Mouse (Mus musculus): ENCODE results near the gene Llgl1. TPM values are rescaled to one million over a fixed set of nuclear protein-coding genes. Genes with fewer than 3 reads are reported as not detected.

Llgl1 gene
- total RNA-seq (2021) = 10 to 100 TPM; 40.4 to 43.8 TPM
- long read RNA-seq, experiment 1, full-length matches to known transcripts = 27 of 70 reads
- long read RNA-seq, experiment 1, partial matches to known transcripts = 26 of 70 reads
- long read RNA-seq, experiment 1, other reads (novel, unspliced or antisense) = 17 of 70 reads
- long read RNA-seq, experiment 2, full-length matches to known transcripts = 18 of 50 reads
- long read RNA-seq, experiment 2, partial matches to known transcripts = 13 of 50 reads
- long read RNA-seq, experiment 2, other reads (novel, unspliced or antisense) = 19 of 50 reads

DNA sequence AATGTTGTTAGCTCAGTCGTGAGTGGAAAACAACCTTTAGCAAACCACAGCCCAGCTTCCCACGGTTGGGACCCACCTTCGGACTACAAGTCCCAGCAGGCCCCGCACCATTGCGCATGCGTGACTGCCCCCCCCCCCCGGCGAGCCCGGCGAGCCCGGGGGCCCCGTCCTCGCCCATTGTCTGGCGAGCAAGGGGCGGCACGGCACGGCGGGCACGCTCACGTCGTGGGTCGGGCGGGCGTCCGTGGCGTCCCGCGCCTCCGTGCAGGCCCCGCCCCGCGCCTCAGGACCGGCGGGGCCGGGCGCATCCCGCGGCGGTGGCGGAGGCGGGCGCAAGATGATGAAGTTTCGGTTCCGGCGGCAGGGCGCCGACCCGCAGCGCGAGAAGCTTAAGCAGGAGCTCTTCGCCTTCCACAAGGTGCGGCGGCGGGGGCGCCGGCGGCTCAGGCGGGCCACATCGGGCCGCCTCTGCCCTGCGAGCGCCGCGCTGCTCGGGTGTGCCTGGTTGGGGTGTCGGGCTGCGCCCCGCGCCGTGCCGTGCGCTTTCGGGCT is at the start of gene Llgl1:
TSS of gene Llgl1 (plus strand) at position 200 of the 552 bp plus-strand sequence.
- DNase-seq (ENCODE audit: low spot score in 2 of 2) = peak; percentile 79 to 82
- intact Hi-C loops (cut with DNase I) = no loop called here

GRCm38 (mm10) chr11:60696165-60696564 is 3.4 kb upstream of the Llgl1 start:
- intact Hi-C loops (cut with DNase I) = no loop called here
- DNase-seq (ENCODE audit: low spot score in 2 of 2) = no peak

- intact Hi-C loops (cut with DNase I) = no loop called here
- DNase-seq (ENCODE audit: low spot score in 2 of 2) = peak in 1 of 2 experiments; percentile 15
Measured at GRCm38 (mm10) chr11:60697561-60697960, 2.0 kb upstream of the Llgl1 start.

DNA sequence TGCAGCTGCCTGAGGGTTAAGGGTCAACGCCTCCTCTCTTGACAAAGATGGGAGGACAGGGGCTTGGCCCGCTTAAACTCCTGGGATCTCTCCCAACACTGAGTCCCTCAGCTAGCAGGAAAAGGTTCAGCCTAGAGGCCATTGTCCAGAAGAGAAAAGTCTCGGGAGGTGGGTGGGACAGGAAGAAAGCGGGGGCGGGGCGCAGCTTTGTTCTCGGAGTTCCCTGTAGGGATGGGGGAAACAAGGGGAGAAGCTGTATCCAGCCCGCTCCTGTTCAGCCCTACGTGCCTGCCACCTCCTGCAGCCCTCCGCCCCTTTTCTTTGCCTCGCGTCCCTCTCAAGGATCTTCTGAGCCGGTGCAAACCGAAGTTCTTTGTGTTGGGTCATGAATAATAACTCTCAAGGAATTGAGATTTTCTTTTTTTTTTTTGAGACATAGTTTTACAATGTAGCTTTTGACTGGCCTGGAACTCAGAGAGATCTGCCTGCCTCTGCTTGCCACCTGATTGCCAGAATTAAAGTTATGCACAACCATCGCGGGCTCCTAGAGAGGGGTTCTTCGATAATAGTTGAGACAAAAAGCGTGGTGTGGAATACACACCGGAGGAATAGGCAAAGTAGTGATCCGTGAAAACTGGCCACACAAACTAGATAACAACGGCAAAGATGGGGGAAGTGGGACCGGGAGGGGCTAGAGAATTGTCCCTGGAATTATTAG is 558 bp upstream of the Llgl1 start:
- intact Hi-C loops (cut with DNase I) = no loop called here

DNA sequence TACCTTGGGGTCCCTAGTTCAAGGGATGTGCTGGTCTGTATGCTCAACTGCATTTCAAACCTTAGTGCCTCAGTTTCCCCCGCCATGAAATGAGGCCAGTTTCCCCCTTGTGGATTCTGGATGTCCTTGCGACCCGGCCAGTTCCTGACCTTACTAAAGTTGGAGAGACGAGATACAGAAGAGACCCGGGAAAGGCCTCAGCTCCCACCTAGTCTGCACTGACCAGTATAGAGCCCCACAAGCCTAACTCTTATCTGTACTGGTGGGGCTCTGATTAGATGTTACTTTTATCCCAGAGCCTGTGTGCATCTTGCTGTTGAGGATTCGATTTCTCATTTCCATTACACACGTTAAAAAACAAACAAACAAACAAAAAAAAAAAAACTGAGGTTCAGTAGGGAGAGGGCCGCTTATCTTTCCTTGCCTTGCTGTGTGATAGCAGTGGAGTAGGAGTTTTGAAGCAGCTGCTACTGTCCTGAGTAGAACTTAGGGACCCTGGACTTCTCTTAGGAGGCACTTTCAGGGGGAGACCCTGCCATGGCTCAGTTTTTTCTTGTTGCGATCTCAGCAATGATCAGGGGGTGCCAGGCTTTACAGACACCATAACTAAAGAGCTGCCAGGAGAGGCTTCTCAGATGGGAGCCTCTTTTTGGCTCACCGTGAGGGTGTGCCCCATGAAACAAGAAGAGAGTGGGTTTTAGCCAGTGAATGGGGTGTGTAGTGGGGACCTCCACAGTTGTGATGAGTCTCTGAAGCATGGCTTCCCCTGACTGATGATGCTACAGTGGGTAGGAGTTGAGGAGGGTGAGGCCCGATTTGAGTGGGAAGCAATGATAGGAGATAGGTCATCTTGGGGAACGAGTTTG is 1.0 kb downstream of the Llgl1 start:
- intact Hi-C loops (cut with DNase I) = no loop called here
- DNase-seq (ENCODE audit: low spot score in 2 of 2) = peak; percentile 1 to 2

More for the DNA sequence above, 558 bp upstream of the Llgl1 start:
- DNase-seq (ENCODE audit: low spot score in 2 of 2) = peak; percentile 4 to 26

DNA sequence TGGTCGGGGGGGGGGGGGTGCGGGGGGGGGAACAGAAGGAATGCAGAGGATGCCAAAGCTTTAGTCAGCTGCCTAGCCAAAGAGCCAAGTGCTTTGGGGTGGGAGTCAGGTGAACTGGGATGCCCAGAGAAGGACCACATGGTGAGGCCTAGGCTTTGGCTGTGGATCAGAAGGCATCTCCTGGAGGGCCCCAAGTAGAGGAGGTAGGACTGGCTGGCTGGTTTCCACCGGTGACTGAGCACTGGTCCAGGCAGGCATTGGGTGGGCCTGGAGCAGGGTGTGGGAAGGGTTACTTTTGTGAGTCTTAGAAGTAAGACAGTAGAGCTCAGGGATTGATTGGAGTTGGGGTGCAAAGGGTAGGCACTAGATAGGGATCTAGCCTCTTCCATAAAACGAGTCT is 2.1 kb downstream of the Llgl1 start:
- DNase-seq (ENCODE audit: low spot score in 2 of 2) = peak in 1 of 2 experiments; percentile 3
- intact Hi-C loops (cut with DNase I) = no loop called here

GRCm38 (mm10) chr11:60703131-60703530 is 3.6 kb downstream of the Llgl1 start:
- intact Hi-C loops (cut with DNase I) = no loop called here
- peak; percentile 69 to 85 for DNase-seq (ENCODE audit: low spot score in 2 of 2)

DNA sequence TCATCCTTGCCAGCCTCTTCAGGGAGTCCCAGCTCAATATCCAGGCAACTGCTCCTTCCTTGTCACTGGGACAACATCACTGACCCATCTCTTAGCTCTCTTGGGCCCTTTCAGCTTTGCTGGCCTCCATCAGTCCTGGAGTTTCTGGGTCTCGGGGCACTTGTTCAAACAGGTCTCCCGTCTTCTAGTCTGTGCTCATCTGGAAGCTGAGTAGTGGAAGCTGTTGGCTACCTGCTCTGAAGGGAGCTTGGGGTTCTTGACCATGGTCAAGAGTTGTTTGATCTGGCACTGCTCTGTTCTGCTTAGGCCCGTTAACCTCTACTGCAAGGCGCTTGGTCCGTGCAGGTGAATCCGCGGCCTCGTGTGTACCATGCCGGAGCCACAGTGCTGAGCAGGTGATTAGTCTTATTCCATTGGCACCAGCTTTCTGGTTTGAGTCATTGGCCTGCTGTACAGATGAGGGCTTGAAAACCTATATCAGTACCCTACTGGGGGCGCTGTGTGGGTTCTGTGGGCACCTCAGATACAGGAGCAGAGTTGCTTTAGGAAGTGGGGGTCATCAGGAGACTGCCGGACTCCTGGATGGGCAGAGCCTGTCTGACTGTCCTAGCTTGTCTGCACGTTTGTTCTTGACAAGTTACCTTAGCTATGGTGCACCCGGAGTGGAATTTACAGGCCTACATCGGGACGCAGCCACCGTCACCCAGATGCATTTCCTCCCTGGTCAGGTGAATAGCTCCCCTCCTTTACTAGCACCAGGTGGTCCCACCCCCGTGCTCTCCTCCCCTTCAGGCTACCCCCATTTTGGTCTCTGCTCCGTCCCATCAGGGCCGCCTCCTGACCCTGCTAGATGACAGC is 4.7 kb downstream of the Llgl1 start:
- peak; percentile 2 to 4 for DNase-seq (ENCODE audit: low spot score in 2 of 2)
- intact Hi-C loops (cut with DNase I) = no loop called here

- intact Hi-C loops (cut with DNase I) = no loop called here
- DNase-seq (ENCODE audit: low spot score in 2 of 2) = peak in 1 of 2 experiments; percentile 2
Measured at GRCm38 (mm10) chr11:60705255-60705654, 5.7 kb downstream of the Llgl1 start.

GRCm38 (mm10) chr11:60706076-60706475 is 6.6 kb downstream of the Llgl1 start:
- intact Hi-C loops (cut with DNase I) = no loop called here
- DNase-seq (ENCODE audit: low spot score in 2 of 2) = peak in 1 of 2 experiments; percentile 3

DNA sequence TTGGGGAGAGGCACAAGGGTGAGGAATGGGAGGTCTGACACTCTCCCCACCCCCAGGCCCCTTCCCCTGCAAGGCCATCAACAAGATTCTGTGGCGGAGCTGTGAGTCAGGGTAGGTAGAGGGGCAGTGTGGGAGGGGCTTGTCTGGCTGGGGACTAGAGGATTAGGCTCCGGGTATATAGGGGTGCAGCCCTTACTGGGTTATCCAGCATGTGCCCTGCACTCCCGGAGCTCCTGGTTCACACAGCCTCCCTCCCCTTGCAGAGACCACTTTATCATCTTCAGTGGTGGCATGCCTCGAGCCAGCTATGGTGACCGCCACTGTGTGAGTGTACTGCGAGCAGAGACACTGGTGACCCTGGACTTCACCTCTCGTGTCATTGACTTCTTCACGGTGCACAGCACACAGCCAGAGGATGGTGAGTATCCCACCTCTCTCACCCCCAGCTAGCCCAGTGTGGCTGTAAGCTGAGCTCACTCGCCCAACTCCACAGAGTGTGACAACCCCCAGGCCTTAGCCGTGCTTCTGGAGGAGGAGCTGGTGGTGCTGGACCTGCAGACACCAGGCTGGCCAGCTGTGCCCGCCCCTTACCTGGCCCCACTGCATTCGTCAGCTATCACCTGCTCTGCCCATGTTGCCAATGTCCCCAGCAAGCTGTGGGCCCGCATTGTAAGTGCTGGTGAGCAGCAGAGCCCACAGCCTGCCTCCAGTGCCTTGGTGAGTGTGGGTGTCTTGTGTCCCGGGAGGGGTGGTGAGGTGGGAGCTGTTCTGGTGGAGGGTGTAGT is 7.4 kb downstream of the Llgl1 start:
- intact Hi-C loops (cut with DNase I) = no loop called here
- DNase-seq (ENCODE audit: low spot score in 2 of 2) = peak in 1 of 2 experiments; percentile 3

DNA sequence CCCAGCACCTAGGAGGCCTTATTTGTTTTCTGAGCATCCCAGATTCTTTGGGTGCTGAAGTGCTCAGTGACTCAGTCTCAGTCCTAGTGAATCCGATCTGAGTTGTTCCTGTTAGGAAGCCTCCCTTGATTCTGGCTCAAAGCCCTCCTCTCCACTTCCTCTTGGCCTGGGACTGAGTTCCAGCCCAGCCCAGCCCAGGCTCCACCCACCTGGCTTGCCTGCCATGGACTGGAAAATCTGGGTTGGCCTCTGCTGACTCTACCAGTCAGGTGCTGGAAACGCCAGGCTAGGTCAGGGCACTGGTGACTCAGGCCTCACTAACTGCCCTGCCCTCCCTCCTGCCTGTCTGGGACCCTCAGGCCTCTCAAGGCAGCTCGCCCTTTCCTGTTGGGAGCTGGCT is 8.1 kb downstream of the Llgl1 start:
- intact Hi-C loops (cut with DNase I) = no loop called here
- peak in 1 of 2 experiments; percentile 10 for DNase-seq (ENCODE audit: low spot score in 2 of 2)

DNA sequence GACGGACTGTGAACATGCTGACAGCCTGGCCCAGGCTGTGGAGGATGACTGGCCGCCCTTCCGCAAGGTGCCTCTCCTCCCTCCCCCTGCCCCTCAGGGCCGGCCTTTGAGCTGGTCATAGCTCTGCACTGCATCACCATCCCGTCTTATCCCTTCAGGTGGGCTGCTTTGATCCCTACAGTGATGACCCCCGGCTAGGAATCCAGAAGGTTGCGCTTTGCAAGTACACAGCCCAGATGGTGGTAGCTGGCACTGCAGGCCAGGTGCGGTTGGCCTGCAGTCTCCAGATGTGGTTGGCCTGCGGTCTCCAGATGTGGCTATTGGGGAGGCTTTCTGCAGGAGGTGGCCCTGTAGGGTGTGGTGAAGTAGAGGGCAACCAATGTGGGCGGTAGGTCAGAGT is 9.1 kb downstream of the Llgl1 start:
- DNase-seq (ENCODE audit: low spot score in 2 of 2) = no peak
- intact Hi-C loops (cut with DNase I) = no loop called here

GRCm38 (mm10) chr11:60709481-60710465 is 10.2 kb downstream of the Llgl1 start:
- no peak for DNase-seq (ENCODE audit: low spot score in 2 of 2)
- intact Hi-C loops (cut with DNase I) = no loop called here

DNA sequence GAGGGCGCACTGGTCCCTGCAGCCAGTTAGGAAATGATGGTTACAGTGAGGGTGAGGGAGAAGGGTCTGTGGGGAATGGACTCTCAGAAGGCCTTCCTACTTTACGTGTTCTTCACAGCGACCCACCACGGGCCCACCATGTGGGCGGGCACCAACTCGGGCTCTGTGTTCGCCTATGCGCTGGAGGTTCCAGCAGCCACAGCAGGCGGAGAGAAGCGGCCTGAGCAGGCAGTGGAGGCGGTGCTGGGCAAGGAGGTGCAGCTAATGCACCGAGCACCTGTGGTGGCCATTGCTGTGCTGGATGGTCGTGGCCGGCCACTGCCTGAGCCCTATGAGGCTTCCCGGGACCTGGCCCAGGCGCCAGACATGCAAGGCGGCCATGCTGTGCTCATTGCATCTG is 11.7 kb downstream of the Llgl1 start:
- intact Hi-C loops (cut with DNase I) = no loop called here
- no peak for DNase-seq (ENCODE audit: low spot score in 2 of 2)

DNA sequence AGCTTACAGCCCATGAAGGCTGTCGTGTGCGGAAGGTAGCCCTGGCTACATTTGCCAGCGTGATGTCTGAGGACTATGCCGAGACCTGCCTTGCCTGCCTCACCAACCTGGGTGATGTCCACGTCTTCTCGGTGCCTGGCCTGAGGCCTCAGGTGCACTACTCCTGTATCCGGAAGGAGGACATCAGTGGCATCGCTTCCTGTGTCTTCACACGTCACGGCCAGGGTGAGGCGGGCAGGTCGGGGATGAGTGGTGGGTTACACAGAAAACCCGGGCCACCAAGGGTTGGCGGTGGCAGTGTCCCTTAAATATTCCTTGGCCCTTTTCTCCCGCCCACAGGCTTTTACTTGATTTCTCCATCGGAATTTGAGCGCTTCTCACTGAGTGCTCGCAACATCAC is 12.5 kb downstream of the Llgl1 start:
- no peak for DNase-seq (ENCODE audit: low spot score in 2 of 2)
- intact Hi-C loops (cut with DNase I) = no loop called here

All from left cerebral cortex, postnatal 14 days (tissue).